Mouse (Mus musculus) embryonic facial prominence, embryonic 14.5 days (tissue): Measurements from ENCODE around the gene Prkcg. TPM values are rescaled to one million over a fixed set of nuclear protein-coding genes. Genes with fewer than 3 reads are reported as not detected.

ENCODE experiments used
- ATAC-seq: fragments of 200-750 bp; cut with Nextera tagmentation; 2 replicates; pipeline ENCODE4 v1.8.0; 2017; ENCODE audit warnings: low read depth, moderate number of reproducible peaks, moderate TSS enrichment
- DNase-seq: peaks from one replicate; pipeline ENCODE4 v3.0.0-alpha.2; 2015; ENCODE audit warnings: low spot score
- H3K27ac ChIP-seq: fragments of 300-500 bp; sonication (generic); replicated peaks from 2 replicates; pipeline ENCODE4 v1.5.1; 2014; ENCODE audit warnings: low read depth, mild to moderate bottlenecking, low read length, moderate library complexity
- H3K27me3 ChIP-seq: fragments of 300-500 bp; sonication (generic); replicated peaks from 2 replicates; pipeline ENCODE4 v1.6.1; 2014; ENCODE audit warnings: low read length; ENCODE audit not compliant: control insufficient read depth, insufficient read depth
- H3K36me3 ChIP-seq: fragments of 300-500 bp; sonication (generic); 2 replicates; pipeline ENCODE4 v1.6.1; 2014; ENCODE audit warnings: low read length, mixed read lengths; ENCODE audit not compliant: control insufficient read depth, insufficient read depth
- H3K4me1 ChIP-seq: fragments of 300-500 bp; sonication (generic); 2 replicates; pipeline ENCODE4 v1.6.1; 2014; ENCODE audit warnings: antibody characterized with exemption, low read length; ENCODE audit not compliant: control insufficient read depth, insufficient read depth
- H3K4me2 ChIP-seq: fragments of 300-500 bp; sonication (generic); 2 replicates; pipeline ENCODE4 v1.6.1; 2014; ENCODE audit warnings: low read depth, mild to moderate bottlenecking, low read length, moderate library complexity, mixed read lengths
- H3K4me3 ChIP-seq: fragments of 300-500 bp; sonication (generic); 2 replicates; pipeline ENCODE4 v1.5.1; 2014; ENCODE audit warnings: low read depth, mild to moderate bottlenecking, low read length
- H3K9ac ChIP-seq: fragments of 300-500 bp; sonication (generic); 2 replicates; pipeline ENCODE4 v1.6.1; 2014; ENCODE audit warnings: low read depth, mild to moderate bottlenecking, low read length, moderate library complexity, mixed read lengths
- H3K9me3 ChIP-seq: fragments of 300-500 bp; sonication (generic); 2 replicates; pipeline ENCODE4 v1.6.1; 2016; ENCODE audit warnings: low read length; ENCODE audit not compliant: control insufficient read depth
- WGBS: fragments of 180-500 bp; shearing (Covaris S2); extraction: QIAGEN DNeasy Blood & Tissue Kit; methylation state at CpG from one replicate; pipeline ENCODE4 v1.1.7; 2014; 5-methylcytosine and 5-hydroxymethylcytosine counted together
- polyA plus RNA-seq: library from polyadenylated mRNA; unstranded; fragments of >200 nt; fragmentation: Nextera tagmentation; extraction: Ambion mirVana; gene quantifications from 2 replicates; pipeline ENCODE4 v1.2.1, GENCODE M21; 2014

Gene Prkcg
- polyA plus RNA-seq, 1 experiment from 2014 or later = 0.15 TPM

DNA sequence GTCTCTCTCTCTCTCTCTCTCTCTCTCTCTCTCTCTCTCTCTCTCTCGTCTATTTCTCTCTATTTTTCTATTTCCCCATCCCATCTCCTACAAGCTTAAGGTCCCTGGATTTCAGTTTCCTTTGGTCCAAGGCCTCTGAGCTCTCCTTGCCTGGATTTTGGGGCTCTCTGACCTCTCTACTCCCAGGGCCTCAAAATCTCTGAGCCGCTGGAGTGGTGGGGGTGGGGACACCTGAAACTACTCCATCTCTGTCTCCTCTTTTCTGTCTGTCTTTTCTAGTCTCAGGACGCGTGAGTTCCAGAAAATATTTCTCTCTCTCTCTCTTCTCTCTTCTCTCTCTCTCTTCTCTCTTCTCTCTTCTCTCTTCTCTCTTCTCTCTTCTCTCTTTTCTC lies 43.2 kb downstream of the Prkcg start:
- Histone ChIP-seq H3K4me3 (peak overlapping the region; percentile 70), H3K27me3 (no peaks in the 10 kb centered on the region), H3K9me3 (no peaks in the 10 kb centered on the region), H3K4me1 (peaks cover 13% of the 10 kb centered on the region; the same call in 1 of the 2 replicates), H3K9ac (peak overlapping the region; percentile 81), H3K36me3 (no peaks in the 10 kb centered on the region), H3K4me2 (peak overlapping the region; percentile 69), H3K27ac (peak overlapping the region; percentile 89)
- 0 out of 2 replicates have a peak, but pooled peaks have one; percentile 3 for ATAC-seq
- under 1% methylated on average over 4 of the region's 4 CpGs for WGBS
- DNase-seq = no peak

DNA sequence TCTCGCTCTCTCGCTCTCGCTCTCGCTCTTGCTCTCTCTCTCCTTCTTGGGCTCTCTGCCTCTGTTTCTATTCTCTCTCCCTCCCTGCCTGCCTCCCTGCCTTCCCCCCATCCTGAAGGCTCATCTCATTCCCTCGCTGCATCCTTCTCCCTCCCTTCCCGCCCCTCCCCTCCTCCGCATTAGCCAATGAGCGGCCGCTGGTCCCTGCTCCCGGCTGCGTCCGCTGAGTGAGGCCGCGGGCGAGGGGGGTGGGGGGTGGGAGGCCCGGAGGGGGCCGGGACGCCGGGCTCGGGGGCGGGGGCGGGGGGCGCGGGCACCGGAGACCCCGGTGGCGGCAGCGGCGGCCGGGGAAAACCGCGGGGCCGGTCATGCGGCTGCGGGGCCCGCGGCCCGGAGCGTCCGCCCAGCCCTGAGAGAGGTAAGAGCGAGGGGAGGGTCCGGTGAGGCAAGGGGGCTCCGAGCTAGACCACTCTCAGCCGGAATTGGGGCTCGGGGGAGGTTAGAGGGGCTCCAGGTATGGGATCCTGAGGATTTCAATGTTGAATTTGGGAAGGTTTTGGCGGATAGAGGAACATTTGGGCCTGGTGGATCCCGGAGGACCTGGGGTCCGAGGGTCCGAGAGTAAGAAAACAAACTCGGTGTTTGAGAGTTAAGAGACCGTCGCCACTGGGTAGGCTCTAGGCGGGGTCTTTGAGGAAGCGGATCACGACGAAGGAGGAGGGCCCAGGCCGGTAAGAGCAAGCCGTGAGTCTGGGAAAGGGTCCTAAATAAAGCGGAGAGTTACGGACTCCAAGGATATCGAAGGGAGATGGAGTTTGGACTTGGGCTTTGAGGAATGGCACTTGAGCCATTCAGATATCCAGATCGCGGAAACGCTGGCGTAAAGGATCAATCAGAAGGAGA lies 43.9 kb downstream of the Prkcg start, which contains the start of gene Cacng7:
TSS of gene Cacng7 (plus strand) at position 337 of the 903 bp plus-strand sequence.
- Histone ChIP-seq H3K4me2 (peak within 1 kb of the TSS; percentile 69), H3K4me3 (peak within 1 kb of the TSS; percentile 70), H3K4me1 (peaks cover 13% of the 10 kb centered on the region; the same call in 1 of the 2 replicates), H3K27me3 (no peaks in the 10 kb centered on the region), H3K36me3 (no peaks in the 10 kb centered on the region), H3K9ac (peak within 1 kb of the TSS; percentile 81), H3K9me3 (no peaks in the 10 kb centered on the region), H3K27ac (peak within 1 kb of the TSS; percentile 89)
- peak; percentile 88 for DNase-seq
- ATAC-seq = peak; percentile 71
- WGBS = 4% methylated on average over 64 of the region's 65 CpGs

DNA sequence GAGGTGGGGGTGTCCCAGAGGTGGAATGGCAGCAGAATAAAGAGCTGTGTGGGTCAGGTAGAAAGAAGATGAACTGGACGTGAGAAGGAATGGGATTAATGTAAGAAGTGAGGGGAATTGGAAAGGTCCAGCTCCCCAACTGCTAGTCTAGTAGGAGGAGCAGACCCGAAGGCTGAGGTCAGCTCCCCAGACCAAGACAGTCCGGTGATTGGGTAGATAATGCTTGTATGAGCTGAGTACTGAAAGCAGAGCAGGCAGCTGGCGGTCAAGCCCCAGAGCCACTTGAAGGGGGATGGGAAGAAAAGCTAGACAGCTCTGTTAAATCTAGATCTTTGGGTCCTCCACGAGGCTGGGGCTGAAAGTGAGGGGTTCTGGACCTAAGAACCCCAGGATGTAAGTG lies 44.6 kb downstream of the Prkcg start:
- H3K9ac ChIP-seq = peak overlapping the region; percentile 81
- WGBS = 11% methylated on average over 5 of the region's 5 CpGs
- peaks cover 13% of the 10 kb centered on the region; the same call in 1 of the 2 replicates for H3K4me1 ChIP-seq
- no peaks in the 10 kb centered on the region for H3K27me3 ChIP-seq
- DNase-seq (peak; percentile 9), ATAC-seq (no peak)
- H3K27ac ChIP-seq = peak overlapping the region; percentile 89; the same call in 1 of the 2 replicates
- peak overlapping the region; percentile 70 for H3K4me3 ChIP-seq
- peak overlapping the region; percentile 69 for H3K4me2 ChIP-seq
- no peaks in the 10 kb centered on the region for H3K9me3 ChIP-seq
- H3K36me3 ChIP-seq = no peaks in the 10 kb centered on the region

DNA sequence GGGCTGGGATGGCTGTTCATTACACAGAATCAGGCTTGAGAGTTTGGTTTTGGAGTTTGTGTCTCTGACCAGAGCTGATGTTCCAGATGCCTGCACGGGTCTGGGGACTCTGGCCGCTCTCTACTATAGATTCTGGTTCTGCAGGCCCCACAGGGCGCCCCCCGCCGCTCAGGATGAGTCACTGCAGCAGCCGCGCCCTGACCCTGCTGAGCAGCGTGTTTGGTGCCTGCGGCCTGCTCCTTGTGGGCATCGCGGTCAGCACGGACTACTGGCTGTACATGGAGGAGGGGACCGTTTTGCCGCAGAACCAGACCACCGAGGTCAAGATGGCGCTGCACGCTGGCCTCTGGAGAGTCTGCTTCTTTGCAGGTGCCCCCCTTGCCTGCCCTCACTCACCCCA lies 47.4 kb downstream of the Prkcg start:
- peaks cover 9% of the 10 kb centered on the region; the same call in 1 of the 2 replicates for H3K4me1 ChIP-seq
- H3K9ac ChIP-seq = no peak overlapping the region
- no peaks in the 10 kb centered on the region for H3K9me3 ChIP-seq
- peaks cover 11% of the 10 kb centered on the region for H3K36me3 ChIP-seq
- ATAC-seq = no peak
- WGBS = 72% methylated on average over 17 of the region's 17 CpGs
- no peaks in the 10 kb centered on the region for H3K27me3 ChIP-seq
- no peak overlapping the region for H3K4me3 ChIP-seq
- H3K27ac ChIP-seq = no peak overlapping the region
- DNase-seq = no peak
- H3K4me2 ChIP-seq = no peak overlapping the region

GRCm38 (mm10) chr7:3338286-3338935 lies 49.4 kb downstream of the Prkcg start:
- Histone ChIP-seq H3K9ac (no peak overlapping the region), H3K27ac (no peak overlapping the region), H3K4me2 (no peak overlapping the region), H3K9me3 (no peaks in the 10 kb centered on the region), H3K27me3 (no peaks in the 10 kb centered on the region), H3K36me3 (peaks cover 23% of the 10 kb centered on the region), H3K4me3 (no peak overlapping the region), H3K4me1 (peaks cover 9% of the 10 kb centered on the region; the same call in 1 of the 2 replicates)
- ATAC-seq = no peak
- WGBS = 84% methylated on average over 9 of the region's 11 CpGs
- no peak for DNase-seq

DNA sequence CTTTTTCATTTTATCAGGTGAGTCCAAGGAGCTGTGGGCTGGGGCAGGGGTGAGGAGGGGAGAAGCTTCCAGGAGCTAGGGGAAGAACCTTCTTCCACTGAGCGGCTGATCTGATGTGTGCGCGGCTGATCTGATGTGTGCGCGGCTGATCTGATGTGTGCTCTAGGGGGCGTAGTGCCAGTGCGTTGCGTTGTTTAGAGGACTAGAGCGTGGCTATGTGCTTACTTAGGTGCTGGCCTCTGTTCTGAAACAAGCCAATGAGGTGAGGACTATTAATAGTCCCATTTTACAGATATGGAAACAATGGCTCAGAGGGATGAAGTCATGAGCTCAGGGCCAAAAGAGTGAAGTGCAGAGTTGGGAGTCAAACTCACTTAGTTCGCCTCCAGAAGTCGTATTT lies 50.0 kb downstream of the Prkcg start:
- no peak for ATAC-seq

GRCm38 (mm10) chr7:3343861-3344260 lies 54.9 kb downstream of the Prkcg start:
- Histone ChIP-seq H3K27me3 (no peaks in the 10 kb centered on the region), H3K9me3 (no peaks in the 10 kb centered on the region), H3K9ac (no peak overlapping the region), H3K27ac (no peak overlapping the region), H3K4me2 (no peak overlapping the region), H3K36me3 (peaks cover 59% of the 10 kb centered on the region), H3K4me1 (no peaks in the 10 kb centered on the region), H3K4me3 (no peak overlapping the region)
- no peak for DNase-seq
- no peak for ATAC-seq
- WGBS = 91% methylated on average over 3 of the region's 3 CpGs

More for the DNA sequence above, 50.0 kb downstream of the Prkcg start:
- no peak for DNase-seq
- no peak overlapping the region for H3K4me3 ChIP-seq
- peaks cover 3% of the 10 kb centered on the region; the same call in 1 of the 2 replicates for H3K4me1 ChIP-seq
- no peak overlapping the region for H3K9ac ChIP-seq
- H3K9me3 ChIP-seq = no peaks in the 10 kb centered on the region
- peaks cover 27% of the 10 kb centered on the region for H3K36me3 ChIP-seq
- H3K27ac ChIP-seq = no peak overlapping the region
- no peak overlapping the region for H3K4me2 ChIP-seq
- H3K27me3 ChIP-seq = no peaks in the 10 kb centered on the region
- WGBS = 93% methylated on average over 11 of the region's 11 CpGs

DNA sequence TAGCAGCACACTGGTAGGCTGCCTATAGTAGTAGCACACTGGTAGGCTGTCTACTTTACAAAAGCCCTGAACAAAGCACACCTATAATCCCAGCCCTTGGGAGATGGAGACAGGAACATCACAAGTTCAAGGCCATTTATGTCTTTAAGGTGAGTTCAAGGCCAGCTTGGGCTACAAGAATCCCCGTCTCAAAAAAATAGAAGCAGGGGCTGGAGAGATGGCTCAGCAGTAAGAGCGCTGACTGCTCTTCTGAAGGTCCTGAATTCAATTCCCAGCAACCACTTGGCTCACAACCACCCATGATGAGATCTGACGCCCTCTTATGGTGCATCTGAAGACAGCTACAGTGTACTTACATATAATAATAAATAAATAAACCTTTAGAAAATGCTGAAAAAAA lies 56.3 kb downstream of the Prkcg start:
- Histone ChIP-seq H3K4me3 (no peak overlapping the region), H3K27ac (no peak overlapping the region), H3K9ac (no peak overlapping the region), H3K9me3 (no peaks in the 10 kb centered on the region), H3K27me3 (no peaks in the 10 kb centered on the region), H3K36me3 (peaks cover 62% of the 10 kb centered on the region), H3K4me2 (no peak overlapping the region), H3K4me1 (no peaks in the 10 kb centered on the region)
- ATAC-seq (no peak), DNase-seq (no peak)
- 93% methylated on average over 3 of the region's 3 CpGs for WGBS
